Mouse (Mus musculus) brain, adult 10 weeks (tissue): Measurements from ENCODE around the gene Elovl1. TPM values are rescaled to one million over a fixed set of nuclear protein-coding genes. Genes with fewer than 3 reads are reported as not detected.

Experiments
- polyA plus RNA-seq: library from polyadenylated mRNA; stranded (reverse); fragments of 350-450 nt; fragmentation: Illumina TruSeq; extraction: RNeasy Lipid Tissue Mini Kit (QIAGEN cat#74804); gene quantifications from one replicate; pipeline ENCODE4 v1.2.3, GENCODE M21; 2015; ENCODE audit warnings: low read depth, low replicate concordance

Gene Elovl1
- polyA plus RNA-seq, result 28.2 TPM

DNA sequence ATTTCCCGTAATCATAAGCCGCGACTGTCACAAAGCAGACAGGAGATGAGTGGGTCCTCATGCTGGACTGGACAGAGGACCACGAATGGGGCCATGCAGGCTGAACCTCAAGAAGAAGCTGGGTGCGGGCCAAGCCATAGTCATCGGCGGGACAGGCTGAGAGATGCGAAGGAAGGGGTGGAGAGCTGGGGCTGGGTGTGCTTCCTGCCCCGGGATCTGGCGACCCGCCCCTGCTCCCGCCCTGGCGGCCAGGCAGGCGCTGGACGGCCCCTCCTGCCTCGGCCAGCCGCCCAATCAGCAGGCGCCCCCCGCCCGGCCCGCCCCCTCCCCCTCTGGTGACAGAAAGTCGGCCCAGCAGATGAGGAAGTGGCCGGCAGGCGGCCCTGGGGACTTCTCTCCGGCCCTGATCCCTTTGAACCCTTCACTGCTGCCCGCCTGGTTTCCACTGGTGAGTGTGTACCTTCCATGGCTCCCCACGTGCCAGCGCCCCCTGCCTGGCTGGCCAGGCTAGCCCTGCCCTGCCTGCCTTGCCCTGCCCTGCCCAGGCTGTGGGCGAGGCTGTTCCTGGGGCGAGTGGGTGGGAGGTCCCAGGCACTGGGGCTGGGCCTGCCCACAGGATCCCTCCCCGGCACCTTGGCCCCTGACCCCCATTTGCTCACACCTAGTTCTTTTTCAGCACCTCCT lies at the start of gene Elovl1:
Elovl1 (plus strand) TSS at position 326 of the 684 bp plus-strand sequence.

DNA sequence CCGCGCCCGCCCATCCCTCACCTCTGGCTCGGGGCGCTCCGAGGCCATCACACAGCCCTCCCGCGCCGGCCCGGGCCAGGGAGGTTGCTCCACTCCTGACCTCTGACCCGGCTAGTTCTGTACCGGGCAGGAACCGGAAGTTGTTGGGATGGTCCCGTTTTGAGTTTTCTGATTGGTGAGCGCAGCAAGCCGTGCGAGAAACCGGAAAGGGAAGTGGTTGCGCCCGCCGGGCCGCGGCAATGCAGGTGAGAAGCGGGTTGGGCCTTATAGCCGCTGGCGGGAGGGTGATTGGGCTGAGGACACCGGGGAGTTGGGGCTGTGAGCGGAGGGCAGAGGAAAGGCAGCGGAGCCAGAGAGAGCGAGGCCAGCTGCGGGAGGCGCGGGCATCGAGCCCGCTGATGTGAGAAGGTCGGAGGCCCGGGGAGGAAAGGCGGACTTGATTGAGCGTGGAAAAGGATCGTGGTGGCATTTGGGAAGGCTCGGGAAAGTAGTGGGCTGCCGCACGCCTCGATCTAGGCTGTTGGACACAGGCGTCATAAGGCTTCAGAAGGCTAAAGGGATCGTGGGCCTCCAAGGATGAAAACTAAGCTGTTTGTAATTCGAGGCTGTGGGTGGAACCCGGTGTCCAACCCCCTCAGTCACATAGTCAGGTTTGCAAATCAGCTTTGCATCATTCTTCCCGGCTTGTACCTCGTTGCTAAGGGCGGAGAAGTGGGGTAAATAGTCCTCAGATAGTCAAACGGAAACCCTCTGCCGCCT lies 18.6 kb upstream of the Elovl1 start, which contains the start of the genes Szt2 and Med8:
Szt2 (minus strand) TSS at position 132 of the 759 bp plus-strand sequence.
Med8 (plus strand) TSS at position 196 of the 759 bp plus-strand sequence.

DNA sequence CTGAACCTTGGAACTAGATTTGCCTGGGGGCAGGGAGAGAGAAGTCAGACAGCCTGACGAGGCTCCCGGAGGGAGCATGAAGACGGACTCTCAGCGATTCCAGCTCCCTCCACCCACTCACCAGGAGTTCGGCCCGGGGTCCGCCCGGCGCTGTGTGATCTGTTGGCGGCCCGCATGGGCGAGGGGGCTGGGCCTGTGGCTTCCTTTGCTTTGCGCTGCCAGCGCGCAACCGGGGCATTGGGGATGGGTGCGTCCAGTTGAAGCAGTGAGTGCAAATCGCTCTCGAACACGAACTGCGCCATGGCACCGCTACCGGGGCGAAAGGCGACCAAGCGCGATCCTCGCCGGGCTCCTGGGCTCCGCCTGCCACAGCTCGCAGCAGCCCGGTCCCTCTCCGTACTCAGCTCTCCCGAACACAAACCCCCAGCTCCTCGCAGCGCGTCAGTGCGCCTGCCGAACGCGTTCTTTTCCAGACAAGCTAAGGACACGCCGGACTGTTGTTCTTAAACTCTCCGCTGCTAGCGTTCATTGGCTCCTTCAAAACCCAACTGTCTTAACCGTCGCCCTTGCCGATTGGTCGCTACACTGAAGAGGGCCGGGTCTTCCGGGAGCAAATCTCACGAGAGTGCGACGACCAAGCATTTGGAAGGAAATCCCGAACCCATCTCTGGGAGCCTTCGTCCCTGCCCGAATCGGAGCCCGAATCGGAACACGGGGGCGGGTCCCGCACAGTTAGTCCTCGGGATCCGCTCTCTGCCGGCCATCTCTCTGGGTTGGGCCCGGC lies 9.1 kb downstream of the Elovl1 start, which contains the start of gene Cdc20:
Cdc20 (minus strand) TSS at position 533 of the 784 bp plus-strand sequence.

DNA sequence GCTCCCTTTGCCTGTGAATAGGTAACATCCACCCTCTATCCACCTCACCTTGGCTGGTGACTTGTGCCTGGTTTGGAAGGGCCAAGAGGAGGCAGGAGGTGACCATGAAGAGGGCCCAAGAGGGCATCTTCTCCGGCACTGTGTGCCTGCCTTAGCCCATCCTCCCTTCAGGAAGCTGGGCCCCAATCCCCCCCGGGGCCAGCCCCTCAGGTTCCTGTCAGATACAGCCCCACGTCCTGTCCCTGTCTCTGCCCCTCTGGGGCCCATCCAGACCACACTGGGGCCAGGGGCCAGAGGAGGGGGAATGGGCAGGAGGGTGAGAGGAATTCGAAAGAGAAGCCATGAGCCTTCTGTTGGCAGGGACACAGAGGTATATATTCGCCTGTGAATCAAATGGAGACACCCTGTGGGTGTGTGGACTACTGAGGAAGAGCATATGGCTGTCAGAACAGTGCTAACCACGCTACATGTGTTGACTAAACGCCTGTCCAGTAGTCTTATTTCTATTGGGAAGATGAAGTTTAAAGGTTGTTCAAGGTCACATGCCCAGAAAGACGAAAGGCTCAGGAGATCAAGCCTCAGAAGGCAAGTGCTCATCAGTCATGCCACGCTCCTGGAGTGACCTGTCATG lies 29.6 kb downstream of the Elovl1 start, which contains the start of gene Mpl:
Mpl (minus strand) TSS at position 169 of the 631 bp plus-strand sequence.

Other genes with a start within 250 kb of the Elovl1 start
- 25.0 TPM for gene Kdm4a, start 248.1 kb upstream of the Elovl1 start, polyA plus RNA-seq
- gene Ptprf, start 136.7 kb upstream of the Elovl1 start, polyA plus RNA-seq, result 37.0 TPM
- 19.7 TPM for gene Szt2, start 18.8 kb upstream of the Elovl1 start, polyA plus RNA-seq
- gene Med8, start 18.8 kb upstream of the Elovl1 start, polyA plus RNA-seq, result 53.8 TPM
- gene Cdc20, start 9.3 kb downstream of the Elovl1 start, polyA plus RNA-seq, result 2.2 TPM
- 0.62 TPM for gene Mpl, start 29.4 kb downstream of the Elovl1 start, polyA plus RNA-seq
- 7.1 TPM for gene Tie1, start 62.0 kb downstream of the Elovl1 start, polyA plus RNA-seq
- not detected for gene 2610528J11Rik, start 98.9 kb downstream of the Elovl1 start, polyA plus RNA-seq
- 15.7 TPM for gene Tmem125, start 116.0 kb downstream of the Elovl1 start, polyA plus RNA-seq
- gene Cfap57, start 192.7 kb downstream of the Elovl1 start, polyA plus RNA-seq, result 0.67 TPM
- gene Ebna1bp2, start 192.7 kb downstream of the Elovl1 start, polyA plus RNA-seq, result 60.0 TPM
- not detected for gene Olfr62, start 230.9 kb downstream of the Elovl1 start, polyA plus RNA-seq